Mouse (Mus musculus) lung, postnatal 36 days (tissue): ENCODE measurements around the gene Ivd.

Source experiments
- DNase-seq: peaks from one replicate; pipeline ENCODE4 v3.0.0; 2022; ENCODE audit warnings: mixed read lengths

Ivd gene

GRCm38 (mm10) chr2:118910605-118911278, 49.0 kb downstream of the Ivd start:
- no peak for DNase-seq

GRCm38 (mm10) chr2:118912706-118913105, 51.0 kb downstream of the Ivd start:
- DNase-seq, result no peak

GRCm38 (mm10) chr2:118913551-118914276, 52.0 kb downstream of the Ivd start:
- no peak for DNase-seq

- DNase-seq, result no peak
Observed at GRCm38 (mm10) chr2:118914685-118915084, 52.9 kb downstream of the Ivd start.

- no peak for DNase-seq
Observed at GRCm38 (mm10) chr2:118916436-118916835, 54.7 kb downstream of the Ivd start.

- no peak for DNase-seq
Observed at GRCm38 (mm10) chr2:118918543-118918942, 56.8 kb downstream of the Ivd start.

GRCm38 (mm10) chr2:118920428-118920827, 58.7 kb downstream of the Ivd start:
- no peak for DNase-seq

- DNase-seq, result no peak
Observed at GRCm38 (mm10) chr2:118925952-118926351, 64.2 kb downstream of the Ivd start.

GRCm38 (mm10) chr2:118926361-118926997, 64.7 kb downstream of the Ivd start, which contains the start of gene Chst14:
Gene Chst14 (plus strand): TSS chr2:118926496.
- DNase-seq, result peak; percentile 89

- no peak for DNase-seq
Observed at GRCm38 (mm10) chr2:118926998-118927739, 65.4 kb downstream of the Ivd start.
